Mouse (Mus musculus) liver, embryonic 13.5 days (tissue): ENCODE data around the gene Matk. TPM values are rescaled to one million over a fixed set of nuclear protein-coding genes. Genes with fewer than 3 reads are reported as not detected.

Source experiments
- ATAC-seq: fragments of 200-750 bp; cut with Nextera tagmentation; 2 replicates; pipeline ENCODE4 v1.8.0; 2017; ENCODE audit warnings: low read depth, mild to moderate bottlenecking, moderate number of reproducible peaks, moderate library complexity
- DNase-seq: peaks from one replicate; pipeline ENCODE4 v3.0.0; 2022
- H3K27ac ChIP-seq: fragments of 300-500 bp; sonication (generic); 2 replicates; pipeline ENCODE4 v1.5.1; 2015; ENCODE audit warnings: moderate library complexity, mild to moderate bottlenecking, inconsistent platforms
- H3K27me3 ChIP-seq: fragments of 300-500 bp; sonication (generic); 2 replicates; pipeline ENCODE4 v1.6.1; 2015; ENCODE audit warnings: mild to moderate bottlenecking, inconsistent platforms
- H3K36me3 ChIP-seq: fragments of 300-500 bp; sonication (generic); 2 replicates; pipeline ENCODE4 v1.6.1; 2015; ENCODE audit warnings: mild to moderate bottlenecking, inconsistent platforms
- H3K4me1 ChIP-seq: fragments of 300-500 bp; sonication (generic); replicated peaks from 2 replicates; pipeline ENCODE4 v1.6.1; 2015; ENCODE audit warnings: inconsistent platforms
- H3K4me2 ChIP-seq: fragments of 300-500 bp; sonication (generic); 2 replicates; pipeline ENCODE4 v1.6.1; 2015; ENCODE audit warnings: inconsistent platforms, mild to moderate bottlenecking, moderate library complexity
- H3K4me3 ChIP-seq: fragments of 300-500 bp; sonication (generic); replicated peaks from 2 replicates; pipeline ENCODE4 v1.5.1; 2015; ENCODE audit warnings: mild to moderate bottlenecking, inconsistent platforms
- H3K9ac ChIP-seq: fragments of 300-500 bp; sonication (generic); 2 replicates; pipeline ENCODE4 v1.6.1; 2015; ENCODE audit warnings: mild to moderate bottlenecking, inconsistent platforms
- H3K9me3 ChIP-seq: fragments of 300-500 bp; sonication (generic); replicated peaks from 2 replicates; pipeline ENCODE4 v1.6.1; 2016; ENCODE audit warnings: inconsistent platforms
- WGBS: fragments of 180-500 bp; shearing (Covaris S2); methylation state at CpG from one replicate; pipeline ENCODE4 v1.1.7; 2015; ENCODE audit not compliant: insufficient replicate concordance; 5-methylcytosine and 5-hydroxymethylcytosine counted together
- polyA plus RNA-seq: library from polyadenylated mRNA; unstranded; fragments of >200 nt; fragmentation: Nextera tagmentation; extraction: Ambion mirVana; gene quantifications from 2 replicates; pipeline ENCODE4 v1.2.1, GENCODE M21; 2015

Matk gene
- polyA plus RNA-seq, 1 experiment from 2014 or later: 1.8 TPM

GRCm38 (mm10) chr10:81229735-81230437 lies 22.8 kb upstream of the Matk start:
- Histone ChIP-seq H3K4me3 (no peak overlapping the region), H3K27me3 (peaks cover 62% of the 10 kb centered on the region), H3K4me2 (no peak overlapping the region), H3K4me1 (peaks cover 26% of the 10 kb centered on the region), H3K27ac (no peak overlapping the region), H3K9ac (no peak overlapping the region), H3K36me3 (no peaks in the 10 kb centered on the region), H3K9me3 (no peaks in the 10 kb centered on the region)
- 7% methylated on average over 20 of the region's 20 CpGs for WGBS
- ATAC-seq (no peak), DNase-seq (no peak)

GRCm38 (mm10) chr10:81230438-81231332 lies 22.1 kb upstream of the Matk start, which contains the start of gene Atcay:
Gene Atcay, minus strand, starts transcription at chr10:81230833.
- Histone ChIP-seq H3K4me1 (peaks cover 26% of the 10 kb centered on the region), H3K9ac (no peak within 1 kb of the TSS), H3K4me2 (no peak within 1 kb of the TSS), H3K27me3 (peaks cover 62% of the 10 kb centered on the region), H3K4me3 (no peak within 1 kb of the TSS), H3K36me3 (no peaks in the 10 kb centered on the region), H3K9me3 (no peaks in the 10 kb centered on the region), H3K27ac (no peak within 1 kb of the TSS)
- ATAC-seq (no peak), DNase-seq (no peak)
- WGBS: 13% methylated on average over 27 of the region's 27 CpGs

GRCm38 (mm10) chr10:81231436-81231835 lies 21.3 kb upstream of the Matk start:
- H3K27ac ChIP-seq: no peak overlapping the region
- 52% methylated on average over 7 of the region's 7 CpGs for WGBS
- H3K4me2 ChIP-seq: no peak overlapping the region
- DNase-seq: no peak
- no peak overlapping the region for H3K9ac ChIP-seq
- no peak overlapping the region for H3K4me3 ChIP-seq
- peaks cover 59% of the 10 kb centered on the region for H3K27me3 ChIP-seq
- no peaks in the 10 kb centered on the region for H3K9me3 ChIP-seq
- ATAC-seq: no peak
- H3K4me1 ChIP-seq: peaks cover 26% of the 10 kb centered on the region
- H3K36me3 ChIP-seq: no peaks in the 10 kb centered on the region

DNA sequence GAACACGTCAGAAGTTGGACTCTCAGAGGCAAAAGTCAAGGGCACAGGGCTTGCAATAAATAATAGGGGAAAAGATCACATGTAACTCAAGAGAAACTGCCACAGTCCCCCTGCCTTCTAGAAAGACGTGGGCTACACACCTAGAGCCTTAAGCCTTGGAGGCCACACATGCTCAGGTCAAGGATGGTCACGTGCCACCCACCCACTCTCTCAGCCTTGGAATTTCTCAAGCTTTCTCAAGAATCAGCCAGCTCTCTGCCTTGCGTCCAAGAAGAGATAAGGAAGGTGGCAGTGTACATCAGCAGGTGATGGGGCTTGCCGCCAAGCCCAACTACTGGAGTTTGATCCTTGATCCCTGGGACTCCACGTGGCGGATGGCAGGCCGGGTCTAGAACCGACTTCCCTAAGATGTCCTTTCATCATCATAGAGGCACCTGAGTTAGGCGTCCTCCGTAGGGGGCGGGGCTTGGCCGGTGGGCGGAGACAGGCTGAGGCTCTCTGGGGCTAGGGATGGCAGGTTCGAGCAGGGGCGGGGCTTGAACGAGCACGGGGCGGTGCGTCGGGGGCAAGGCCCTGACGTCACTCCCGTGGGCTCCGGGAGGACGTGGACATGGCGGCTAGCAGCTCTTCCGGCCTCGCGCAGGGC lies 20.0 kb upstream of the Matk start, which contains the start of gene Zfr2:
Gene Zfr2 (plus strand): TSS at position 576 of the 646 bp plus-strand sequence.
- Histone ChIP-seq H3K27me3 (peaks cover 67% of the 10 kb centered on the region), H3K4me1 (peaks cover 28% of the 10 kb centered on the region), H3K4me3 (peak within 1 kb of the TSS; percentile 70), H3K36me3 (no peaks in the 10 kb centered on the region), H3K4me2 (peak within 1 kb of the TSS; percentile 76), H3K27ac (no peak within 1 kb of the TSS; the same call in 1 of the 2 replicates), H3K9me3 (no peaks in the 10 kb centered on the region), H3K9ac (peak within 1 kb of the TSS; percentile 69)
- DNase-seq (peak; percentile 87), ATAC-seq (peak; percentile 82)
- WGBS: 7% methylated on average over 29 of the region's 29 CpGs

GRCm38 (mm10) chr10:81233226-81233585 lies 19.5 kb upstream of the Matk start:
- peaks cover 31% of the 10 kb centered on the region for H3K4me1 ChIP-seq
- peaks cover 67% of the 10 kb centered on the region for H3K27me3 ChIP-seq
- H3K4me3 ChIP-seq: peak overlapping the region; percentile 70
- WGBS: under 1% methylated on average over 23 of the region's 28 CpGs
- H3K27ac ChIP-seq: no peak overlapping the region; the same call in 1 of the 2 replicates
- ATAC-seq: peak; percentile 57; the same call in 1 of the 2 replicates
- DNase-seq: no peak
- peak overlapping the region; percentile 76 for H3K4me2 ChIP-seq
- peak overlapping the region; percentile 69 for H3K9ac ChIP-seq
- H3K36me3 ChIP-seq: no peaks in the 10 kb centered on the region
- no peaks in the 10 kb centered on the region for H3K9me3 ChIP-seq

DNA sequence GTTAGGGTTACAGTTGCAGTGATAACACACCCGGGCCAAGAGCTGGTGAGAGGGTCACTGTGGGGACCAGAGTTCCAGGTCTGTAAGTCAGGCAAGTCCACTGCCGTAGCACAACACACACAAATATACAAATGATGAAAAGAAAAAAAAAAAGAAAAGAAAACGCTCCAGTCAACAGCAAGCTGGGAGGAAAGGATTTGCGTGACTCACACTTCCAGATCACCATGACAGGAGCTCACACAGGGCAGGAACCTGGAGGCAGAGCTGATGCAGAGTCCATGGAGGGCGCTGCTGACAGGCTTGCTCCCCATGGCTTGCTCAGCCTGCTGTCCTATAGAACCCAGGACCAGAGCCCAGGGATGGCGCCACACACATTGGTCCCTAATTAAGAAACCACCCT lies 18.5 kb upstream of the Matk start:
- no peak for ATAC-seq
- DNase-seq: no peak
- Histone ChIP-seq H3K4me3 (no peak overlapping the region), H3K27me3 (peaks cover 66% of the 10 kb centered on the region), H3K9me3 (no peaks in the 10 kb centered on the region), H3K36me3 (no peaks in the 10 kb centered on the region), H3K27ac (no peak overlapping the region), H3K9ac (no peak overlapping the region), H3K4me1 (peaks cover 31% of the 10 kb centered on the region), H3K4me2 (peak overlapping the region; percentile 76; the same call in 1 of the 2 replicates)
- WGBS: 68% methylated on average over 6 of the region's 6 CpGs

DNA sequence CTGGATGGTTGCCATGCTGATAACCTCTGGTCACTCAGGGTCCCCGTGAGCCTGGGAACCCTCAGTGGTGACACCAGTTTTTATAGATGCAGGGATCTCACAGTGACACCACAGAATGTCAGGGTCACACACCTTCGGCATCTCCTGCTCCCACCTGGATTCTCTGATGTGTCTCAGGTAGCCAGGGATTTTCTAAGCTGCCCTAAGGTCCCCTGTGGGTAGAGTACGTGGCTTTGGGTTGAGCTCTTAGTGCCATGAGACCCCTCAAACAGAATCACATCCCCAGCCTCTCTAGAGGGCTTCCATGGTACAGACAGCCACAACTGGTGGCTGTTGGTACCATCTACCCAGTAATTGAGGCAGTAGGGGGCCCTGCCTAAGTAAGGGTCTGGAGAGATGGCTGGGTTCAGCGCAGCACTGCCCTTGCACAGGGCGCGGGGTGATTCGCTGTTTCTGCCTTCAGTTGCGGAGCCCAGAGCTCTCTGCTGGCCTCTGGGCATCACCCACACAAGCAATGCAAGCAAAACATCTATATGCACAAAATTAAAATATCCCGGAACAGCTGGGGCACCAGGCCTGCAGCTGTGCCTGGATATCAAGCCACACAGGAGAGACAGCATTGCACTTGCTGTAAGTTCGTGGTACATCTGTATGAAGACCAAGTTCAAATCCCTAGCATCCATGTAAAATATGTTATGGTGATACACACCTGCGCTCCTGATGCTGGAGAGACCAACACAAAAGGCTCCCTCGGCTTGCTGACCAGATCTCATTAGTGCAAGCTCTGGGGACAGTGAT lies 16.1 kb upstream of the Matk start:
- H3K9ac ChIP-seq: no peak overlapping the region
- no peak for DNase-seq
- peaks cover 66% of the 10 kb centered on the region for H3K27me3 ChIP-seq
- H3K27ac ChIP-seq: no peak overlapping the region
- no peak overlapping the region for H3K4me3 ChIP-seq
- H3K4me2 ChIP-seq: no peak overlapping the region
- WGBS: 71% methylated on average over 12 of the region's 12 CpGs
- peaks cover 26% of the 10 kb centered on the region for H3K4me1 ChIP-seq
- no peaks in the 10 kb centered on the region for H3K9me3 ChIP-seq
- no peak for ATAC-seq
- no peaks in the 10 kb centered on the region for H3K36me3 ChIP-seq

DNA sequence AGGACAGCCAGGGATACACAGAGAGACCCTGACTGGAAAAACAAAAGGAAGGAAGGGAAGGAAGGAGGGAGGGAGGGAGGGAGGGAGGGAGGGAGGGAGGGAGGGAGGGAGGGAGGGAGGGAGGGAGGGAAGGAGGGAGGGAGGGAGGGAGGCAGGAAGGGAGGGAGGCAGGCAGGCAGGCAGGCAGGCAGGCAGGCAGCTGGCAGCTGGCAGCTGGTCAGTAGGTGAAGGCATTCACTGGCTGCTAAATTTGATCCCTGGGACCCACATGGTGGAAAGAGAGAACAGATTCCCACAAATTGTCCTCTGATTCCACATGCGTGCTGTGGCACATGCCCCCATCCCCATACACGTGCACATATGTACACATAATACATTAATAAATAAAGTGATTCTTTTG lies 14.1 kb upstream of the Matk start:
- H3K4me1 ChIP-seq: peaks cover 14% of the 10 kb centered on the region
- no peaks in the 10 kb centered on the region for H3K36me3 ChIP-seq
- no peak for ATAC-seq
- H3K4me3 ChIP-seq: no peak overlapping the region
- WGBS: 71% methylated on average over 2 of the region's 2 CpGs
- no peak overlapping the region for H3K4me2 ChIP-seq
- no peak for DNase-seq
- H3K27me3 ChIP-seq: peaks cover 74% of the 10 kb centered on the region
- H3K9me3 ChIP-seq: no peaks in the 10 kb centered on the region
- H3K9ac ChIP-seq: no peak overlapping the region
- no peak overlapping the region for H3K27ac ChIP-seq

GRCm38 (mm10) chr10:81240876-81241275 lies 11.9 kb upstream of the Matk start:
- 18% methylated on average over 13 of the region's 13 CpGs for WGBS
- Histone ChIP-seq H3K27ac (no peak overlapping the region), H3K9ac (no peak overlapping the region), H3K27me3 (peaks cover 91% of the 10 kb centered on the region), H3K9me3 (no peaks in the 10 kb centered on the region), H3K4me1 (peaks cover 17% of the 10 kb centered on the region), H3K4me3 (no peak overlapping the region), H3K4me2 (no peak overlapping the region), H3K36me3 (no peaks in the 10 kb centered on the region)
- ATAC-seq (no peak), DNase-seq (peak; percentile 31)

GRCm38 (mm10) chr10:81242021-81242420 lies 10.7 kb upstream of the Matk start:
- no peak overlapping the region for H3K4me2 ChIP-seq
- no peak for DNase-seq
- H3K4me1 ChIP-seq: peaks cover 17% of the 10 kb centered on the region
- no peak overlapping the region for H3K27ac ChIP-seq
- no peak overlapping the region for H3K9ac ChIP-seq
- peaks cover 83% of the 10 kb centered on the region for H3K27me3 ChIP-seq
- no peak overlapping the region for H3K4me3 ChIP-seq
- no peak for ATAC-seq
- H3K9me3 ChIP-seq: no peaks in the 10 kb centered on the region
- no peaks in the 10 kb centered on the region for H3K36me3 ChIP-seq
- WGBS: 81% methylated on average over 16 of the region's 16 CpGs
